Mouse (Mus musculus) cortical plate, adult 2 months (tissue): ENCODE results near the gene Tnk1.

Source experiments
- CTCF ChIP-seq: fragments of 200-500 bp; IDR thresholded peaks from 2 replicates; pipeline ENCODE4 v1.5.1; 2011; ENCODE audit warnings: mild to moderate bottlenecking, control low read depth, low read length; ENCODE audit not compliant: insufficient read depth; ENCODE audit errors: extremely low read depth
- POLR2A ChIP-seq: fragments of 200-500 bp; IDR thresholded peaks from 2 replicates; pipeline ENCODE4 v1.6.1; 2011; ENCODE audit warnings: mild to moderate bottlenecking, low read length, control low read depth; ENCODE audit not compliant: insufficient read depth; ENCODE audit errors: extremely low read depth

GRCm38 (mm10) chr11:69818871-69819270, 39.7 kb downstream of the Tnk1 start:
- TF ChIP-seq CTCF (no peak), POLR2A (no peak)
